Mouse (Mus musculus): Measurements from ENCODE around the gene Golga1. TPM values are rescaled to one million over a fixed set of nuclear protein-coding genes. Genes with fewer than 3 reads are reported as not detected.
"Not testable (repeated sequence)": the region's sequence is repeated elsewhere in the genome, so short reads cannot be mapped to it uniquely, and the experiment has no call there.

Golga1 gene
- polyA plus RNA-seq (2016; fragmentation: Nextera tagmentation; extraction: Ambion mirVana) = 29.8 and 30.4 TPM in 2 replicates

DNA sequence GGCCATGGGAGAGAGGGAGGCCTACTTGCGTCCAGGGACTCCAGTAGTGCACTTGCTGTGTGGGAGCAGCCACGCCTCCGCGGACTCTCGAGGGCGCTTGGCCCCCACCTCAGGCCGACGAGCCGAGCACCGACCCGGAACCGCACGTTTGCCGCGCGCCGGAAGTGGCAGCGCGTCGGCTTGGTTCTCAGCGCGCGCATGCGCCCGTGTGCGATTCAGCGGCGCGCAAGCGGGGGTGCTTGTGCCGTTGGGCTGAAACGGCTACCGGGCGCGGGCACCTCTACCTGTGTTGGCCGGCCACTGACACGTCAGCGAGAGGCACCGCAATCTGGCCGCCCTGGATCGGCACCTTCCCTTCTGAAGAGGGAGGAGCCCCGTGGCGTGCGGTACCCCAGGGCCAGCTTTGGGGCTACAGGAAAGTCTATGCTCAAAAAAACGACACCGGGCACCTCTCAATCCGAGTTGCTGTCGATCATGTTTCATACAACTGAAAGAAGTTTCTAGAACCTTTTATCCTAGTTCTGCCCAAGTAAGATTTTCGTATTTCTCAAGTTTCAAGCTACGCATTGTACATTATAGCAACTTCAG lies at the start of gene Golga1:
TSS of gene Golga1 (minus strand) at position 142 of the 588 bp plus-strand sequence.
- Histone ChIP-seq H3K27ac (peak within 1 kb of the TSS; percentile 89), H3K9ac (peak within 1 kb of the TSS; percentile 81), H3K27me3 (no peaks in the 10 kb centered on the region), H3K4me2 (replicated peaks) (peak within 1 kb of the TSS; percentile 76), H3K36me3 (peaks cover 5% of the 10 kb centered on the region; the same call in 1 of the 2 replicates), H3K4me3 (peak within 1 kb of the TSS; percentile 87), H3K9me3 (no peaks in the 10 kb centered on the region), H3K4me1 (peaks cover 5% of the 10 kb centered on the region; the same call in 1 of the 2 replicates)
- WGBS = under 1% methylated on average over 50 of the region's 50 CpGs
- peak; percentile 97 for ATAC-seq (ENCODE audit: insufficient number of reproducible peaks, insufficient read depth, low FRiP score, low TSS enrichment)

DNA sequence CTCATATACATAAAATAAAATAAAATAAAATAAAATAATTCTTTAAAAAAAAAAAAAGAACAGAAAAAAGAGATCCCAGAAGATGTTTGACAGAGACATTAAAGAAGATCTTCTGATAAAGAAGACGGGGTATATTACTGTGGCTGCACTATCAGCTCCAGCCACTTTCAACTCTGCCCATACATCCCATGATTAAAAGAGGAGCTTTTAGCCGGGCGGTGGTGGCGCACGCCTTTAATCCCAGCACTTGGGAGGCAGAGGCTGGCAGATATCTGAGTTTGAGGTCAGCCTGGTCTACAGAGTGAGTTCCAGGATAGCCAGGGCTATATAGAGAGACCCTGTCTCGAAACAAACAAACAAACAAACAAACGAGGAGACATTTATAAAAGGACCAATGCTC lies 48.8 kb upstream of the Golga1 start:
- H3K36me3 ChIP-seq = peaks cover 56% of the 10 kb centered on the region
- WGBS = 95% methylated on average over 7 of the region's 7 CpGs
- no peak overlapping the region for H3K4me3 ChIP-seq
- H3K9me3 ChIP-seq = no peaks in the 10 kb centered on the region
- H3K27ac ChIP-seq = no peak overlapping the region
- H3K4me1 ChIP-seq = no peaks in the 10 kb centered on the region
- H3K27me3 ChIP-seq = no peaks in the 10 kb centered on the region
- H3K9ac ChIP-seq = no peak overlapping the region
- H3K4me2 ChIP-seq (replicated peaks) = no peak overlapping the region
- ATAC-seq (ENCODE audit: insufficient number of reproducible peaks, insufficient read depth, low FRiP score, low TSS enrichment) = no peak

DNA sequence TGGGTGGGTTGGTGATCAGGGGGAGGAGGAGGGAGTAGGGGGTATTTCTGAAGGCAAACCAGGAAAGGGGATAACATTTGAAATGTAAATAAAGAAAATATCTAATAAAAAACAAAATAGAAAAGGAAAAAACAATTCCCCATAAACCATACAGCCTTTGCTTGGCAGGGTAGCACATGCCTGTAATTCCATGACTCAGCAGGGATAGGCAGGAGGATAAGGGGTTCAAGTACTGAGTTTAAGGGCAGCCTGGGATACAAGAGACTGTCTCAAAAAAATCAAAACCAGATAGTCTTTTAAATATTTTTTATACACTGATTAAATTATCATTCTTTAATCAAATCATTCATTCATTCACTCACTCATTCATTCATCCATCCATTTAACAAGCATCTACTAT lies 45.2 kb upstream of the Golga1 start:
- Histone ChIP-seq H3K4me1 (no peaks in the 10 kb centered on the region), H3K4me2 (replicated peaks) (no peak overlapping the region), H3K9ac (no peak overlapping the region), H3K4me3 (no peak overlapping the region), H3K9me3 (no peaks in the 10 kb centered on the region), H3K27ac (no peak overlapping the region), H3K36me3 (peaks cover 35% of the 10 kb centered on the region), H3K27me3 (no peaks in the 10 kb centered on the region)
- ATAC-seq (ENCODE audit: insufficient number of reproducible peaks, insufficient read depth, low FRiP score, low TSS enrichment) = no peak

DNA sequence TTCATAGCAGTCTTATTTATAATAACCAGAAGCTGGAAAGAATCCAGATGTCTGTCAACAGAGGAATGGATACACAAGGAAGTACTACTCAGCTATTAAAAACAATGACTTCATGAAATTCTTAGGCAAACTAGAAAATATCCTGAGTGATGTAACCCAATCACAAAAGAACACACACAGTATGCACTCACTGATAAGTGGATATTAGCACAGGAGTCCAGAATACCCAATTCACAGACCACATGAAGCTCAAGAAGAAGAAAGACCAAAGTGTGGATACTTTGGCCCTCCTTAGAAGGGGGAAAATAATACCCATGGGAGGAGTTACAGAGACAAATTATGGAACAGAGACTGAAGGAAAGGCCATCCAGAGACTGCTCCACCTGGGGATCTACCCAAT lies 44.4 kb upstream of the Golga1 start:
- H3K4me3 ChIP-seq; H3K27me3 ChIP-seq; H3K9ac ChIP-seq; H3K4me2 ChIP-seq (replicated peaks); H3K27ac ChIP-seq; H3K4me1 ChIP-seq; ATAC-seq (ENCODE audit: insufficient number of reproducible peaks, insufficient read depth, low FRiP score, low TSS enrichment); H3K9me3 ChIP-seq: not testable (repeated sequence)
- H3K36me3 ChIP-seq = peaks cover 34% of the 10 kb centered on the region

DNA sequence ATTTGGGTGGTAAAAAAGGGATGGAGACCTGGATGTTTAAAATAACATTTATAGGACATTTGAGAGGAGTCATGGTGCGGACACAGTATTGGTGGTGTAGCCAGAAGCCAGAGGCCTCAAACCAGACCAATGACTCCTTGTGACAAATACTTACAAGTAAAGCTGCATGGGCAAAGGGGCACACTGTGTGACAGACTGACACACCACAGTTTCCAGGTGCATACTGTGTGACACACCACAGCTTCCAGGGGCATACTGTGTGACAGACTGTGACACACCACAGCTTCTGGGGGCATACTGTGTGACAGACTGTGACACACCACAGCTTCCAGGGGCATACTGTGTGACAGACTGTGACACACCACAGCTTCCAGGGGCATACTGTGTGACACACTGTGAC lies 34.6 kb upstream of the Golga1 start:
- not testable (repeated sequence) for H3K27ac ChIP-seq; H3K4me3 ChIP-seq; ATAC-seq (ENCODE audit: insufficient number of reproducible peaks, insufficient read depth, low FRiP score, low TSS enrichment); H3K9me3 ChIP-seq; H3K4me1 ChIP-seq; H3K27me3 ChIP-seq; H3K9ac ChIP-seq; H3K4me2 ChIP-seq (replicated peaks)
- 96% methylated on average over 1 of the region's 1 CpGs for WGBS
- H3K36me3 ChIP-seq = peaks cover 38% of the 10 kb centered on the region

DNA sequence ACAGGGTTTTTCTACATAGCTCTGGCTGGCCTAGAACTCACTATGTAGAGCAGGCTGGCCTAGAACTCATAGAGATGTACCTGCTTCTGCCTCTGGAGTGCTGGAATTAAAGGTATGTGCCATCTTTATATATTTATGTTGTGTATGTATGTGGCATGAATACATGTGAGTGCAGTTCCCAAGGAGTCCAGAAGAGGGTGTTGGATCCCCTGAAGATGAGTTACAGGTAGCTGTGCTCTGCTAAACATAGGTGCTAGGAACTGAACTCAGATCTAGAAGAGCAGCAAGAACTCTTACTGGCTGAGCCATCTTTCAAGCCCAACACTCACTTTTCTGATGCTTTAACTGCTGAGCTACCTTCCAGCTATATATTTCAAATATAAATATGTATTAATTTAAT lies 32.7 kb upstream of the Golga1 start:
- Histone ChIP-seq H3K27me3 (no peaks in the 10 kb centered on the region), H3K4me3 (no peak overlapping the region), H3K27ac (no peak overlapping the region), H3K36me3 (peaks cover 29% of the 10 kb centered on the region), H3K4me1 (no peaks in the 10 kb centered on the region), H3K4me2 (replicated peaks) (no peak overlapping the region), H3K9me3 (no peaks in the 10 kb centered on the region), H3K9ac (no peak overlapping the region)
- ATAC-seq (ENCODE audit: insufficient number of reproducible peaks, insufficient read depth, low FRiP score, low TSS enrichment) = no peak

DNA sequence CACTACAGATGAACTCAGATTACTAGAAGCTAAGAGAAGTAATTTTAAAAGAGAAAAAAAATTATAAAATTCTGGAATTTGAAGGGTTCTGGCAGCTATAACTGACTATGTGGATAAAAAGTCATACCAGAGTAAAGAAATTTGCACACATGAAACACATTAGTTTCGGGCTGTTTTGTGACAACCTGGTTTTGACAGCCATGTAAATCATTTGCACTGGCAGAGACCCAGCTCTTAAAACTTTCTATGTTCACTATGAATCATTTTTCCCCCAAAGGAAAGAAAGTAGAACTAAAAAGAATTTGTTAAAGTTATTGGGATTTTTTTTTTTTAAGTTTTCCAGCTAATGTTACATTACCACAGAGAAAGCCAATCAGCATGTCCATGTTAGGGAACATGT lies 26.6 kb upstream of the Golga1 start:
- H3K4me2 ChIP-seq (replicated peaks) = no peak overlapping the region
- no peaks in the 10 kb centered on the region for H3K27me3 ChIP-seq
- H3K36me3 ChIP-seq = peaks cover 14% of the 10 kb centered on the region
- H3K4me3 ChIP-seq = no peak overlapping the region
- no peaks in the 10 kb centered on the region for H3K9me3 ChIP-seq
- ATAC-seq (ENCODE audit: insufficient number of reproducible peaks, insufficient read depth, low FRiP score, low TSS enrichment) = no peak
- H3K4me1 ChIP-seq = no peaks in the 10 kb centered on the region
- 73% methylated on average over 1 of the region's 1 CpGs for WGBS
- H3K27ac ChIP-seq = no peak overlapping the region
- H3K9ac ChIP-seq = no peak overlapping the region

DNA sequence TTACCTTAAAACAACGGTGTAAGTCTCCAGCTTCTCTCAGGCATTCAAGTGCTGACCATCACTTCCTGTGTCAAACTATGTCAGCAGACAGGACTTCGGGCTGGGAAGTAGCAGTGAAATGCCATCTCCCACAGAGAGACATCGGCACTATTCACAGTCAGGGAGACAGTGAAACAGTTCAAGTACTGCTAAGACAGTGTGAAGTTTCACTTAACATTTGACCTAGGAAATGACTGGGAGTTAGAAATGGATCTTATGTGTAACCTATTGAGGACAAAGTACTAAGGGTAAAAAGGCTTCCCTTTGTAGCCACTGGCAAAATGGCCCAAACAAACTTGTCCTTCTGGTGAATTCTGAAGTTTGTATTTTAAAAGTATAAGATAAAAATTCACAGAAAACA lies 17.4 kb upstream of the Golga1 start:
- H3K9me3 ChIP-seq = no peaks in the 10 kb centered on the region
- WGBS = 75% methylated on average over 3 of the region's 3 CpGs
- H3K4me1 ChIP-seq = no peaks in the 10 kb centered on the region
- no peak overlapping the region for H3K27ac ChIP-seq
- no peak overlapping the region for H3K4me2 ChIP-seq (replicated peaks)
- peaks cover 42% of the 10 kb centered on the region for H3K36me3 ChIP-seq
- no peak overlapping the region for H3K9ac ChIP-seq
- H3K27me3 ChIP-seq = no peaks in the 10 kb centered on the region
- ATAC-seq (ENCODE audit: insufficient number of reproducible peaks, insufficient read depth, low FRiP score, low TSS enrichment) = no peak
- no peak overlapping the region for H3K4me3 ChIP-seq

DNA sequence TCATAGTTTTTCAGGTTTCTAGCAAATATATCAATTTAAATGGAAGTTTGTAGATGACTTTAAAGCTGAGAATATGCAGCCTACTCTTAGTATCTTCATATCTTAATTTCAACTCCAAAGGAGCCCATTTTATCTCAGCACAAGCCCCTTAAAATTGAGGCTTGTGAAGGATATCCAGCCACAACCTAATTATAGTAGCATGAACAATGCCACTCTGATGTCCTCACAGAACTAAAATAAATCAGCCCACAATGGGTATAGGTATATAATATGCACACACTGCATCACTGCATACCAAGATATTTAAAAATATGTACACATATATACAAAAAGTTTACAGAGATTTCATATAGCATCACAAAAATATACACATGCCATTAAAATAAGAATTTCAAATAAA lies 5.3 kb upstream of the Golga1 start:
- Histone ChIP-seq H3K27me3 (no peaks in the 10 kb centered on the region), H3K4me3 (no peak overlapping the region), H3K9me3 (no peaks in the 10 kb centered on the region), H3K27ac (no peak overlapping the region), H3K4me2 (replicated peaks) (no peak overlapping the region), H3K9ac (no peak overlapping the region), H3K4me1 (no peaks in the 10 kb centered on the region), H3K36me3 (no peaks in the 10 kb centered on the region)
- ATAC-seq (ENCODE audit: insufficient number of reproducible peaks, insufficient read depth, low FRiP score, low TSS enrichment) = no peak

DNA sequence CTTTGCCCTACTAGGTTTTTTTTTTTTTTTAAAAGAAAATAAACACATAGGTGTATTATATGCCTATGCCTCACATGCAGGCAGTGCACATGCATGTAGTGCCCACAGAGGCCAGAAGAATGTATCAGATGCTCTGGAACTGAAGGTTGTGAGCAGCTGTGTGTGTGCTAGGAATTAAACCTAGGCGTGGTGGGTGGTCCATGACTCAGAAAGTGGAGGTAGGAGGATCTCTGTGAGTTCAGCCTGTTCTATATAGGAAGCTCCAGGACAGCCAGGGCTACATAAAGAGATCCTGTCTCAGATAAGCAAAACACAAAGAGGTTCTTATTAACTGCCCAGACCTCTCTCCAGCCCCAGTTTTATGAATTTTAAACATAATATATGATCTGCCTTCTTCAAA lies 3.8 kb upstream of the Golga1 start:
- Histone ChIP-seq H3K27me3 (no peaks in the 10 kb centered on the region), H3K27ac (no peak overlapping the region), H3K9me3 (no peaks in the 10 kb centered on the region), H3K36me3 (no peaks in the 10 kb centered on the region), H3K4me3 (no peak overlapping the region), H3K9ac (no peak overlapping the region), H3K4me1 (peaks cover 3% of the 10 kb centered on the region; the same call in 1 of the 2 replicates), H3K4me2 (replicated peaks) (no peak overlapping the region)
- no peak for ATAC-seq (ENCODE audit: insufficient number of reproducible peaks, insufficient read depth, low FRiP score, low TSS enrichment)
- 58% methylated on average over 1 of the region's 1 CpGs for WGBS

DNA sequence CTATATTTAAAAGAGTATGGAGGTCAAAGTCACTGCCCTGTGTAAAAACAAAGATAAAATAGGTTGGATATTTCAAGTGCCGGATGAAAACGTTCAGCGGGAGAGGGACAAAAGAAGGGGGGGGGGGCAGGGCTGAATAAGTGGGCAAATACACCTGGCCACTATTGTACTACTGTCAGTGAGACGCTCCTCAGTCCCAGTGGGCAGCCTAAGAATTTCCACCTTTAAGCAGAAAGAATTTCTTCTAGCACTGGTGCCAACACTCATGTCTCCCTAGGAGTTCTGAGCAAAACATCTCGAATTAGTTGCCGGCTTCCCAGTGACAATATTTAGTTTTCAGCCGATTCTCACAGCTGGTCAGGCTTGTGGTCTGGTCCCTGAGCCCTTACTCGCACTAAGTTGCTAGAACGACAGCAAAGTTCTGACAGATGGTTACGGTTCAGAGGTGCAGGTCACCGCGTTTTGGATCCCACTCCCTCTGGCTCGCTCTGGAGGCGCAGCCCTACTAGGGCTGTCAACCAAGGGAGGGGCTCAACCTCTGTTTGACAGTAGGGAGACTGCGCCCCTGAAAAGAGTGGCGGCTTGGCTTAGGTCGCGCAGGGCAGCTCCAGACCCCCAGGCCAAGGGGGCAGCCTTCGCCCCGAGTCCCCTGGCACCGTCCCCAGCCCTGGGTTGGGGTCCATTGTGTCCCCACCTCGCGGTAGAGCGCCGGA lies 498 bp downstream of the Golga1 start:
- Histone ChIP-seq H3K4me2 (replicated peaks) (peak overlapping the region; percentile 76), H3K9me3 (no peaks in the 10 kb centered on the region), H3K36me3 (peaks cover 10% of the 10 kb centered on the region), H3K27ac (peak overlapping the region; percentile 89), H3K4me3 (peak overlapping the region; percentile 87), H3K4me1 (peaks cover 5% of the 10 kb centered on the region; the same call in 1 of the 2 replicates), H3K27me3 (no peaks in the 10 kb centered on the region), H3K9ac (peak overlapping the region; percentile 81)
- ATAC-seq (ENCODE audit: insufficient number of reproducible peaks, insufficient read depth, low FRiP score, low TSS enrichment) = peak; percentile 83
- WGBS = 10% methylated on average over 25 of the region's 25 CpGs

DNA sequence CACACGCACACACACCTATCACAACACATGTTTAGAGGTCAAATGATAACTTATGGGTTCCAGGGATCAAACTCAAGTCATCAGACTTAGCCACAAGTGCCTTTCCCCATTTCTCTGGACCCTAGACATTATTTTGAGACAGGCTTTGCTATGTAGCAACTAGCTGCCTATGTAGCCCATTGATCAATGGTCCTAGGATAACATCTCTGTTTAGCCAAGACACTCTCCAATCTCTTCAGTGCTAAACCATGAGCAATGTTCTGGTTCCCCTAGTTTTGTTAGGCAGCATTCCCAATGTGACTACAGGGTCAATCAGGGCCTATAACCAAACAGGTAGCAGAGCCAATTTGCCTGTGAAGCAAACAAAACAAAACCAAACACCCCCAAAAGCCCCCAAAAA lies 16.8 kb downstream of the Golga1 start:
- Histone ChIP-seq H3K27me3 (no peaks in the 10 kb centered on the region), H3K9me3 (no peaks in the 10 kb centered on the region), H3K4me3 (no peak overlapping the region), H3K4me2 (replicated peaks) (no peak overlapping the region), H3K9ac (no peak overlapping the region), H3K36me3 (peaks cover 63% of the 10 kb centered on the region), H3K4me1 (no peaks in the 10 kb centered on the region), H3K27ac (no peak overlapping the region)
- no peak for ATAC-seq (ENCODE audit: insufficient number of reproducible peaks, insufficient read depth, low FRiP score, low TSS enrichment)
- 91% methylated on average over 1 of the region's 1 CpGs for WGBS

Data from embryonic facial prominence, embryonic 12.5 days (tissue).